8 mouse cellular contexts compared by ENCODE assay signal in the genomic region with DNA sequence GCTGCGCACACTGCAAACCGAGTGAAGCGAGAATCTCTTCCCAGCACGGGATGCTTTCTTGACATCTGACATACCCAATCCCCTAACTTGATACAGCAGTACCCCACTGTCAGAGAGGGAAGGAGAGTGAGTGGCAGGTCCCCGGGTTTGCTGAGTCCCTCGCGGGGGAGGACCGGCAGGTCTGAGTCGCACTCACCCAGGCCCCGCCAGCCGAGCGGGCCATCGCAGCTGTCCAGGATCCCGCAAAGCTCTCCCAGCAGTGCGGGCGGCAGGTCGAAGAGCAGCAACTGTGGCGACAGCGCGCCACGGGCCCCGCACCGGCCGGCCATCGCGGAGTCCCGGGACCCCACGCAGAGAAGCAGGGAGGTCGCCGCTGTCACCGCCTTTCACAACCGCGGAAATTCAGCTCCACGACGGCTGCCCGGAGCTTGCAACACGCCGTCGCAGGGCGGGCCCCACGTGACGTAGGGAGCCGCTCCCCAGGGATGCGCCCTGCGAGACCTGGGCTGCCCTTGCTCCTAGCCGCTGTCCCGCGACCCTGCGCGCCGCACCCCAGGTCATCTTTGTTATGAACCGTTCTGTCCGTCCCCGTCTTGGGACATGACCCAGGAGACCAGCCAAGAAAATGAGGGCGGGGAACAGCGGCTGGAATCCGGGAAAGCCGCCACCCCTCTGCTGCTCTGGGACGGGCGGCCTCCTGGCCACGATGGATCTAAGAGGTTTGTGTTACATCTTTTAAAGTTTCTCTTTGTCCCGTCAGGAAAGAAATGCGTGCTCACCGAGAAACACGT. TPM values are rescaled to one million over a fixed set of nuclear protein-coding genes. Genes with fewer than 3 reads are reported as not detected.
A peak's percentile ranks its signal among the peaks of the same experiment; 100 is the strongest.
DNase-seq lines count a peak whose midpoint lies in the region; ATAC-seq lines count a peak whose summit lies in the region.

TSS of gene Tmbim4 (plus strand) at position 460 of the 791 bp plus-strand sequence.

- ATAC-seq in hindbrain, embryonic 16.5 days: peak; percentile 20; the same call in 1 of the 2 replicates

- H3K9me3 ChIP-seq in hindbrain, embryonic 16.5 days (ENCODE audit: control insufficient read depth, low read length): no peaks in the 10 kb centered on the region
- H3K9me3 ChIP-seq in megakaryocyte, embryonic 14.5 days: no peaks in the 10 kb centered on the region; the same call in 1 of the 2 replicates

- H3K4me3 ChIP-seq in hindbrain, embryonic 16.5 days (ENCODE audit: low read length): peak within 1 kb of the TSS; percentile 48
- peak within 1 kb of the TSS; percentile 92 for H3K4me3 ChIP-seq in megakaryocyte, embryonic 14.5 days (replicated peaks)

- DNase-seq in MN1 (ENCODE audit: low spot score): peak; percentile 84
- peak; percentile 37 to 48 for DNase-seq in cerebellum, postnatal 10 days
- DNase-seq in gastrocnemius, adult 8-10 months (ENCODE audit: low spot score in 2 of 2): peak; percentile 73 to 83
- peak in 1 of 2 experiments; percentile 70 for DNase-seq in left cerebral cortex, postnatal 10 days (ENCODE audit: extremely low spot score in 1 of 2, low spot score in 2 of 2)
- peak; percentile 14 for DNase-seq in right cerebral cortex, postnatal 25 days
- DNase-seq in urinary bladder, postnatal 4 days (ENCODE audit: low spot score in 2 of 2): peak; percentile 56 to 80

- H3K36me3 ChIP-seq in hindbrain, embryonic 16.5 days (ENCODE audit: control insufficient read depth, insufficient read depth, low read length): no peaks in the 10 kb centered on the region
- H3K36me3 ChIP-seq in megakaryocyte, embryonic 14.5 days (replicated peaks; ENCODE audit: low read length): peaks cover 32% of the 10 kb centered on the region

- peak within 1 kb of the TSS; percentile 87 for H3K4me2 ChIP-seq in hindbrain, embryonic 16.5 days (ENCODE audit: low read length)

- intact Hi-C loops in left cerebral cortex, postnatal 10 days (cut with DNase I): loop anchor here (10.0 kb wide), 1 partner anchor 397 kb away; no protein-coding TSS in a partner anchor

- WGBS in hindbrain, embryonic 16.5 days: under 1% methylated on average over 64 of the region's 65 CpGs

- H3K9ac ChIP-seq in hindbrain, embryonic 16.5 days (ENCODE audit: low read depth, low read length): peak within 1 kb of the TSS; percentile 63

- H3K27ac ChIP-seq in hindbrain, embryonic 16.5 days (ENCODE audit: low read depth, low read length): no peak within 1 kb of the TSS

- peaks cover 4% of the 10 kb centered on the region for H3K27me3 ChIP-seq in hindbrain, embryonic 16.5 days (replicated peaks; ENCODE audit: control insufficient read depth, insufficient read depth, low read length)
- no peaks in the 10 kb centered on the region for H3K27me3 ChIP-seq in megakaryocyte, embryonic 14.5 days (replicated peaks)

- H3K4me1 ChIP-seq in hindbrain, embryonic 16.5 days (ENCODE audit: control insufficient read depth, insufficient read depth, low read depth, low read length): peaks cover 9% of the 10 kb centered on the region
- H3K4me1 ChIP-seq in megakaryocyte, embryonic 14.5 days: peaks cover 39% of the 10 kb centered on the region

RNA-seq across cellular contexts. Expression of gene Tmbim4, which starts in this region (rescaled TPM):
- 10 to 100 TPM; 71.9 to 82.5 (median 78.6) TPM for total RNA-seq in gastrocnemius, adult 8-10 months (2022)
- 109 and 118 TPM in 2 replicates for polyA plus RNA-seq in hindbrain, embryonic 16.5 days (2015; fragmentation: Nextera tagmentation; extraction: Ambion mirVana)
- total RNA-seq in left cerebral cortex, postnatal 10 days (2021): 10 to 100 TPM; 60.2 to 60.9 TPM
- 300 and 458 TPM in 2 replicates for polyA plus RNA-seq in megakaryocyte, embryonic 14.5 days (2012; ENCODE audit: insufficient read depth, low replicate concordance)
